Mouse (Mus musculus) heart, adult 2 months (tissue): ENCODE data around the gene Gm49388.

ENCODE experiments used
- CTCF ChIP-seq: fragments of 200-600 bp; IDR thresholded peaks from 2 replicates; pipeline ENCODE4 v1.8.1; 2022; ENCODE audit warnings: antibody characterized with exemption, mild to moderate bottlenecking, moderate library complexity
- EP300 ChIP-seq: fragments of 200-500 bp; IDR thresholded peaks from 2 replicates; pipeline ENCODE4 v1.6.1; 2011; ENCODE audit warnings: low read depth, low read length, control low read depth; ENCODE audit not compliant: insufficient read depth
- POLR2A ChIP-seq: fragments of 200-500 bp; IDR thresholded peaks from 2 replicates; pipeline ENCODE4 v1.6.1; 2011; ENCODE audit warnings: mild to moderate bottlenecking, low read depth, low read length, control low read depth; ENCODE audit not compliant: insufficient read depth

- TF ChIP-seq CTCF (no peak), POLR2A (no peak), EP300 (no peak)
These were observed 37.1 kb downstream of the Gm49388 start for GRCm38 (mm10) chr7:127822494-127822893.
